Mouse (Mus musculus): ENCODE data around the gene Slc25a31. TPM values are rescaled to one million over a fixed set of nuclear protein-coding genes. Genes with fewer than 3 reads are reported as not detected.

Slc25a31 gene
- total RNA-seq (2023) = not detected

DNA sequence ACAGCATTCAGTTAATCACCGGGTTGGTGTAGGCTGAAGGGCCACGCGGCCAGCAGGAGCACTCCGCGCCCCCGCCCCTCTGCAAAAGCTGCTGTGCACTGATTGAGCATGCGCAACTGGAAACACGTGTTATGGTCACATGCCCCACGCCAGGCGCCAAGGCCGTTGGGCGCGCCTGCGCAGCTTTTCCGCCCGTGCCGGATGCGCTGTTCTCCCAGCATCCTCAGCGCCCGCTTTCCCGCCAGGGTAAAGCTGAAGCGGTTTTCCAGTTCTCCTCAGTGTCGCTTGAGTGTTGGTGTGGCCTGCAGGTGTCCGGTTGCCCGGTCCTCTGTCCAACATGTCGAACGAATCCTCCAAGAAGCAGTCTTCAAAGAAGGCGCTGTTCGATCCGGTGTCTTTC is at the start of gene Slc25a31:
Gene Slc25a31, plus strand, starts transcription at position 201 of the 400 bp plus-strand sequence.

DNA sequence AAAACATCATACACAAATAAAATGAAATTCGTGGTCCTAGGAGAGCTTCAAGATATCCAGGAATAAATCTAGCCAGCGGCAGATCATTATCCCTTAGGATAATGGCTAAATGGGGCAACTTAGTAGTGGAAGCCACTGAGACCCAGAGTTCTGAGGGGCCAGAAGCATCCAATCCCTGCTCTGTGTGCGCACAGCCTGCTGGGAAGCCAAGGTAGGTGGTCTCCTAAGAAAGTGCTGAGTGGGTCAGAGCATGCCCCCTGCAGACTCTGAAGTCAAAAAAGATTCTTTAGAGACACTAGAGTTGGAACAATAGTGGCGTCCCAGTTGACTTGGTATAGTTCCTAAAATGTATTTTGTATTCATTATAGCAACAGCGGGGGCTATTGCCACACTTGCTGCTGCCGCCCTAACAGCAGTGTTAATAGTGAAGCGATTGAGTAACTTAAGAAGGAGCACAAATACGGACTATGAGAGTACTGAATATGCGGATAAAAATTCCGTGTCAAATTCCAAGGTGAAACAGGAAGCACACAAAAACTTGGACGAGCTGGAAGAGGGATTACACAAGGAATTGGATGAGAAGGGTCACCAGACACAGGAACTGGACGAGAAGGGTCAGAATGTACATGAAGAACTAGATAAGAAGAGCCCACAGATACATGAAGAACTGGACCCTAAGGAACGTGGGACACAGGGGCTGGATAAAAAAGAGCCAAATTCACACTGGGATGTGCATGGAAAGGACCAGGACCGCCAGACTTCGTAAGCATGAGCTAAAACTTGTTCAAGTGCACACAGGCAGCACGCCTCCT is 35.6 kb downstream of the Slc25a31 start, which contains the start of gene Hspa4l:
Gene Hspa4l, plus strand, starts transcription at position 472 of the 812 bp plus-strand sequence.

Other genes starting within 250 kb of the Slc25a31 start
- 2.0 TPM for gene Intu, start 177.6 kb upstream of the Slc25a31 start, total RNA-seq (2023)
- gene Hspa4l, start 35.6 kb downstream of the Slc25a31 start, total RNA-seq (2023) = 38.0 TPM
- 20.9 TPM for gene Plk4, start 91.2 kb downstream of the Slc25a31 start, total RNA-seq (2023)
- gene Mfsd8, start 138.0 kb downstream of the Slc25a31 start, total RNA-seq (2023) = 13.0 TPM
- gene Abhd18, start 138.1 kb downstream of the Slc25a31 start, total RNA-seq (2023) = 8.7 TPM
- not detected for gene 1700034I23Rik, start 193.7 kb downstream of the Slc25a31 start, total RNA-seq (2023)
- gene Larp1b, start 241.0 kb downstream of the Slc25a31 start, total RNA-seq (2023) = 21.1 TPM